Mouse (Mus musculus) neural tube, embryonic 10.5 days (tissue): ENCODE data around the gene Taf12.
A peak's percentile ranks its signal among the peaks of the same experiment; 100 is the strongest.

Source experiments
- DNase-seq: peaks from one replicate; pipeline ENCODE4 v3.0.0-alpha.2; 2017; ENCODE audit warnings: low spot score; ENCODE audit errors: extremely low spot score

The Taf12 gene

DNA sequence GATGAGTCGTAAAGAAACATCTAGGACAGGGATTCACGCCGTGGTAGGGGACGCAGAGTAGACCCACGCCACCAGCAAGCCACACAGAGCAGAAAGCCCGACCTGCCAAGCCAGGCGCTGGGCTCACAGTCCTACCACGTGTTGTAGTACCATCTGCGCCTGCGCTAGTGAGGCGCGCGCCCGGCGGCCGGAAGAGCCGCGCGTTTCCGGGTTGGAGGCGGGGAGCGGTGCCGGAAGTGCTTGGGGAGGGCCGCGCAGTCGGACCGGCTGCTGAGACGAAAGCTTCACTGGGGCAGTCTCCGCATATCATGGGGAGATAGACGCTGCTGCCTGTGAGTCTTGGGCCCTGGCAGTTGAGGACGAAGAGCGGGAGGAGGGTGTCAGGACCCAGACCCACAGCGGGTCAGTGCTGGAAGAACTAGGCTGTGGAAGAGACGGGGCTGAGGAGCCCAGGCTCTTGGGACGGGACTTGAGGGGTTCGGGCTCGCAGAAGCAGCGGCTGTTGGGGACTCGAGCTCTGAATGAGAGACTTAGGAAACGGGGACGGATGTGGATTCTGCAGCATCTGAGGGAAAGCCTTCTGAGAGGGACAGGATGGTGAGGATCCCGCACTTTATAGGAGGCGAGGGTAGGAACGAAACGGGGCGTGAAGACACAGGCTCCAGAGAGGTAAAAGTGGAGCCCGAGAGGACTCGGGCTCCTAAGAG lies at the start of gene Taf12:
Taf12 (plus strand) TSS at position 220 of the 707 bp plus-strand sequence.
- DNase-seq = peak; percentile 96

DNA sequence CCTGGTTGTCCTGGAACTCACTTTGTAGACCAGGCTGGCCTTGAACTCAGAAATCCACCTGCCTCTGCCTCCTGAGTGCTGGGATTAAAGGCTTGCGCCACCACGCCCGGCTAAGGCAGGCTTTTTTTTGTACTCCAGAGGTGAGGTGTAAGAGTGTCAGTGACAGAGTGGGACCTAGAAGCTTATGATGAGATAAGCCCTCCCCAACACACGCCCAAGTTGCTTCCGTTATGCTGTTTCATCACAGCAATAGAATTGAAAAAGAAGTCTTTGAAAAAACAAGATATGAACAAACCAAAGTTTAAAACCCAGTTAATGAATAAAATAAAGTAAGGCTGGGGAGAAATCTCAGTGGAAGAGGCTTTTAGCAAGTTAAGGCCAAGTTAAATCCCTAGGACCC lies 43.8 kb upstream of the Taf12 start:
- no peak for DNase-seq

- DNase-seq = no peak
Measured at GRCm38 (mm10) chr4:132234710-132235109, 39.5 kb upstream of the Taf12 start.

DNA sequence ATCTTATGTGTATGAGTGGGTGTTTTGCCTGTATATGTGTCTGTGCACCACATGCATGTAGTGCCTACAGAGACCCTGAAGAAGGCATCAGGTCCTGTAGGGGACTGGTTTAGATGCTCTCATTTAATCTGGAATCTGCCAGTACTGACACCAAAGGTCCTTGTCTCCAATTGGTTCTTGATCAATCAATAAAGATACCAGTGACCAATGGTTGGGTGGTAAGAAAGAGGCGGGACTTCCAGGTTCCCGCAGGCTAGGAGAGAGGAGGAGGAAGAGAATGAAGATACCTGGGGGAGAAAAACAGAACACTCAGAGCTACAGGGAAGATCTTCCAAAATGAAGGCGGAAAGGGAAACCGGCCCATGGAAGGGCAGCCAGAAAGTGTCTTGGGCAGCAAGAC lies 35.8 kb upstream of the Taf12 start:
- DNase-seq = no peak

DNA sequence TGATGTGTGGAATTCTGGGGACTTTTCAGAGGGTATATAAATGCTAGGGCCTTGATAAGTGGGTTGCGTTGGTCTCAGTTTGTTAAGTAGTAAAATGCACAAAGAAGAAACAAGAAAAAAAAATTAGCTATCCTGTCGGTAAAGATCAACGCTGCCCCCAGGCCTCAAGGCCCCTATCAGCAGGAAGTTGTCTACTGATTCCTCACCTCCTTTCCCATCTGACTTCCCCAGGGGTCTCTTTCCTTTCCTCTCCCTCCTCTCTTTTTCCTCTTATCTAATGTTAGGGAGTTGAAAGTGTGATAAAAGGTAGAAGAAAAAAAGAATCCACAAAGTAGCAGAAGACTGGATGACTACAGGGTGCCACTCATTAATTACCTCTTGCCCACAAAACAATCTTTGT lies 33.8 kb upstream of the Taf12 start:
- no peak for DNase-seq

- DNase-seq = no peak
Measured at GRCm38 (mm10) chr4:132241208-132241607, 33.0 kb upstream of the Taf12 start.

- no peak for DNase-seq
Measured at GRCm38 (mm10) chr4:132245643-132246042, 28.5 kb upstream of the Taf12 start.

GRCm38 (mm10) chr4:132247451-132247997 lies 26.7 kb upstream of the Taf12 start:
- DNase-seq = no peak

- no peak for DNase-seq
Measured at GRCm38 (mm10) chr4:132251596-132251995, 22.6 kb upstream of the Taf12 start.

DNA sequence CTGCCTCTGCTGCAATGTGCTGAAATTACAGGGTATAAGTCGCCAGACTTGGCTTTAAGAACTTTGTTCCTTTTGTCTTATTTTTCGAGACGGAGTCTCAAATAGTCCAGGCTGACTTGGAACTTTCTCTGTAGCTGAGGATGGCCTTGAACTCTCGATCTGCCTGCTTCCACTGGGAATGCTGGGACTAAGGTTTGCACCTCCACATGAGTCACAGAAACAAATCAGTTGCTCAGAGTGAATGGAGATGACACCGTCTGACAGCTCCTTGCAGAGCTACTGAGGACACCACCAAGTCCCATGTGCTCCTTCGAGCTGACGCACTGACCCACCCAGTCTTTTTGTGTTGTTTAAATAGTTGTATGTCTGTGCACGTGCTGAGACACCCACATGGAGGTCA lies 21.0 kb upstream of the Taf12 start:
- DNase-seq = no peak

GRCm38 (mm10) chr4:132253622-132254021 lies 20.6 kb upstream of the Taf12 start:
- no peak for DNase-seq

GRCm38 (mm10) chr4:132254986-132255385 lies 19.2 kb upstream of the Taf12 start:
- DNase-seq = no peak

- no peak for DNase-seq
Measured at GRCm38 (mm10) chr4:132256384-132256783, 17.8 kb upstream of the Taf12 start.

GRCm38 (mm10) chr4:132259248-132259647 lies 14.9 kb upstream of the Taf12 start:
- DNase-seq = no peak

DNA sequence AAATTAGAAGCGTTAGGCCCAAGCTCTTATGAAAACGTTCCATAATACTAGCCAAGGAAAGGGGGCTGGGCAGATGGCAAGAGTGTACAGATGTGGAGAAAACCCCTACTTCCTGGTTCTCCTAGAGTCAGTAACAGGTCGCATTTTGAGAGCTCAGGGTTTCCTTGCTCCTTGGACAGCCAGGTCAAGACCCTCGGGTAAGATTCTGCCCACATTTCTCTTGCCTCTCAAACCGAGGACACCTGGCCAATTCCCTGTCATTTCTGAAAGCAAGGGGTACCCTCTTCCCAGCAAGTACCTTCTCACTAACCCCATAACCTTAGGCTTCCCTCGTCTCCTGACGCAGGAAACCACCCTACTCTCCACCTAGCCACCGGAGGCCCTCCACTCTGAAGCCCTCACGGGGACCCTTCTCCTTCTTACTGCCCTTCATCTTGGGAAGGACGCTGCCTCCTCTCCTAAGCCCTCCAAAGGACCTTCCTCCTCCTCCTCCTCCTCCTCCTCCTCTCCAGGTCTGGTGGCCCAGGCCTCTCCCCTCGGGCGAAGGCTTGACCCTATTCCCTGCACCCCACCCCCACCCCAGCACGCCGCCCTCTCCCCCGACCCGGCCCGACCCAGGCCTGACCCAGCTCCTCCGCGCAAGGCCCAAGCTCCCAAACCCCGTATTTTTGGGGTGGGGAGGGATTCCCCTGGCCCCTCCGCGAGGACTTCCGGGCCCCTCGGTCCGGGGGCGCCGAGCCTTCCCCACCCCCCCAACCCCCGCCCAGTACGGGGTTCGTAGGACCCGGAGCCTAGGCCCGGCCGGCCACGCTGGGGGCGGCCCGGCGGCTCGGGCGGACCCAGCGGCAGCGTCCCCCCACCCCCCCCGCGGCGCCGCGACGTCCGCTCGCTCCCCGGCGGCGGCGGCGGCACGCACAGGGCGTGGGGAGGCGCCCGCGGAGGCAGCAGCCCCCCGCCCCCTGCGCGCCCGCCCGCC lies 13.5 kb upstream of the Taf12 start:
- peak; percentile 69 for DNase-seq

- DNase-seq = peak; percentile 81
Measured at GRCm38 (mm10) chr4:132261514-132262357, 12.4 kb upstream of the Taf12 start, which contains the start of gene Gmeb1. TSS of gene Gmeb1 (minus strand) at chr4:132261602.

DNA sequence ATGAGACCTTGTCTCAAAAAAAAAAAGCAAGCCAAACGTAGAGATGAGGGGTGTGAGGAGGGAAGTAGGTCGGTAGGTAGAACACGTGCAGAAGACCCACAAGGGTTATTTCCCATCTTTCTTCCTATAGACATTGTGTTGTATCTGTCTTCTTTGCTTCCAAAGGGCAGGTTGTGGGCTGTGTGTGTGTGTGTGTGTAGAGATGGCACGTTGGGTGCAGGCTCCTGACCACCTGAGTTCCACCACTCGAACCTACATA lies 11.9 kb upstream of the Taf12 start:
- DNase-seq = no peak

DNA sequence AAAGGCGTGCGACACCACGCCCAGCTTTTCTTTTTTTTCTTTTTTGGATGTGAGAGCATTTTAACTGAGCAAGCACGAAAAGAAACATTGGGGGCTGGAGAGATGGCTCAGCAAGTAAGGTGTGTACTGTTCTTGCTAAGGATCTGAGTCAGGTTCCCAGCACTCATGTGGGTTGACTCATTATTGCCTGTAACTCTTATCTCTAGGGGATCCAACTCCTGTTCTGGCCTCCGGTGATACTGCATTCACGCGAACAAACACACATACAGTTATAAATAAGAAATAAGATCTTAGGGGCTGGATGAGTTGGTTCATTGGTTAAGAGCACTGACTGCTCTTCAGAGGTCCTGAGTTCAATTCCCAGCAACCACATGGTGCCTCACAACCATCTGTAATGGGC lies 10.9 kb upstream of the Taf12 start:
- DNase-seq = no peak

- DNase-seq = no peak
Measured at GRCm38 (mm10) chr4:132266835-132267349, 7.3 kb upstream of the Taf12 start.

GRCm38 (mm10) chr4:132268871-132269739 lies 5.1 kb upstream of the Taf12 start:
- DNase-seq = no peak
